Mouse (Mus musculus) hindbrain, postnatal 0 days (tissue): ENCODE measurements around the gene Olfr676. TPM values are rescaled to one million over a fixed set of nuclear protein-coding genes. Genes with fewer than 3 reads are reported as not detected.
"Not testable (repeated sequence)": the region's sequence is repeated elsewhere in the genome, so short reads cannot be mapped to it uniquely, and the experiment has no call there.

Source experiments
- ATAC-seq: fragments of 200-750 bp; cut with Nextera tagmentation; 2 replicates; pipeline ENCODE4 v1.8.0; 2017; ENCODE audit warnings: mild to moderate bottlenecking, moderate TSS enrichment, moderate library complexity
- DNase-seq: peaks from one replicate; pipeline ENCODE4 v3.0.0-alpha.2; 2015; ENCODE audit warnings: low spot score
- H3K27ac ChIP-seq: fragments of 300-500 bp; sonication (generic); 2 replicates; pipeline ENCODE4 v1.5.1; 2014; ENCODE audit warnings: mild to moderate bottlenecking
- H3K27me3 ChIP-seq: fragments of 300-500 bp; sonication (generic); 2 replicates; pipeline ENCODE4 v1.6.1; 2014; ENCODE audit warnings: low read length, mixed read lengths; ENCODE audit not compliant: insufficient read depth
- H3K36me3 ChIP-seq: fragments of 300-500 bp; sonication (generic); 2 replicates; pipeline ENCODE4 v1.6.1; 2014; ENCODE audit warnings: low read length, mixed read lengths; ENCODE audit not compliant: insufficient read depth
- H3K4me1 ChIP-seq: fragments of 300-500 bp; sonication (generic); 2 replicates; pipeline ENCODE4 v1.6.1; 2014; ENCODE audit warnings: antibody characterized with exemption, low read length, mixed read lengths; ENCODE audit not compliant: insufficient read depth
- H3K4me2 ChIP-seq: fragments of 300-500 bp; sonication (generic); 2 replicates; pipeline ENCODE4 v1.6.1; 2014; ENCODE audit warnings: low read depth, mild to moderate bottlenecking, low read length, moderate library complexity, mixed read lengths
- H3K4me3 ChIP-seq: fragments of 300-500 bp; sonication (generic); 2 replicates; pipeline ENCODE4 v1.5.1; 2014; ENCODE audit warnings: low read length
- H3K9ac ChIP-seq: fragments of 300-500 bp; sonication (generic); replicated peaks from 2 replicates; pipeline ENCODE4 v1.6.1; 2014; ENCODE audit warnings: mild to moderate bottlenecking, low read length, moderate library complexity, mixed read lengths
- H3K9me3 ChIP-seq: fragments of 300-500 bp; sonication (generic); 2 replicates; pipeline ENCODE4 v1.6.1; 2016; ENCODE audit warnings: low read length, mixed read lengths
- CTCF ChIP-seq: IDR thresholded peaks from 2 replicates; pipeline ENCODE4 v1.5.1; 2016; ENCODE audit warnings: antibody characterized with exemption, control low read depth, low read depth
- WGBS: fragments of 180-500 bp; shearing (Covaris S2); extraction: QIAGEN DNeasy Blood & Tissue Kit; methylation state at CpG from one replicate; pipeline ENCODE4 v1.1.7; 2014; 5-methylcytosine and 5-hydroxymethylcytosine counted together
- polyA plus RNA-seq: library from polyadenylated mRNA; unstranded; fragments of >200 nt; fragmentation: Nextera tagmentation; extraction: Ambion mirVana; gene quantifications from 2 replicates; pipeline ENCODE4 v1.2.1, GENCODE M21; 2015
- total RNA-seq: library from RNA; depleted of rRNA; stranded (reverse); fragments of >200 nt; gene quantifications from 2 replicates; pipeline ENCODE4 v1.2.3, GENCODE M21; 2014; rRNA removed

Gene Olfr676
- total RNA-seq (not detected in 2 replicates), polyA plus RNA-seq (not detected in 2 replicates)

- Histone ChIP-seq H3K4me3 (no peak within 1 kb of the TSS), H3K27ac (no peak within 1 kb of the TSS)
- TF ChIP-seq CTCF: no peak
Measured at GRCm38 (mm10) chr7:105032398-105032797, at the start of gene Olfr676. Olfr676 (plus strand) TSS chr7:105032698.

GRCm38 (mm10) chr7:105001929-105002328 is 30.6 kb upstream of the Olfr676 start, which contains the start of gene Olfr672:
Olfr672 (minus strand) TSS chr7:105002029.
- Histone ChIP-seq H3K36me3 (no peaks in the 10 kb centered on the region), H3K27ac (no peak within 1 kb of the TSS), H3K9me3 (no peaks in the 10 kb centered on the region), H3K4me1 (no peaks in the 10 kb centered on the region), H3K4me2 (no peak within 1 kb of the TSS), H3K27me3 (no peaks in the 10 kb centered on the region), H3K4me3 (no peak within 1 kb of the TSS), H3K9ac (no peak within 1 kb of the TSS)
- DNase-seq: no peak
- ATAC-seq: no peak
- no peak for TF ChIP-seq CTCF

More at GRCm38 (mm10) chr7:105032398-105032797, at the start of gene Olfr676:
- no peaks in the 10 kb centered on the region for H3K27me3 ChIP-seq
- no peak within 1 kb of the TSS for H3K4me2 ChIP-seq
- no peak for ATAC-seq
- DNase-seq: no peak
- no peak within 1 kb of the TSS for H3K9ac ChIP-seq
- no peaks in the 10 kb centered on the region for H3K36me3 ChIP-seq
- no peaks in the 10 kb centered on the region for H3K9me3 ChIP-seq
- no peaks in the 10 kb centered on the region for H3K4me1 ChIP-seq

GRCm38 (mm10) chr7:105022530-105022929 is 10.0 kb upstream of the Olfr676 start:
- TF ChIP-seq CTCF: peak; percentile 64
- peak; percentile 40 for DNase-seq
- no peak overlapping the region for H3K4me2 ChIP-seq
- WGBS: 79% methylated on average over 1 of the region's 1 CpGs
- H3K27me3 ChIP-seq: no peaks in the 10 kb centered on the region
- H3K9me3 ChIP-seq: no peaks in the 10 kb centered on the region
- no peaks in the 10 kb centered on the region for H3K36me3 ChIP-seq
- ATAC-seq: no peak
- no peak overlapping the region for H3K9ac ChIP-seq
- H3K27ac ChIP-seq: no peak overlapping the region
- no peak overlapping the region for H3K4me3 ChIP-seq
- H3K4me1 ChIP-seq: no peaks in the 10 kb centered on the region

- Histone ChIP-seq H3K4me1 (no peaks in the 10 kb centered on the region), H3K9ac (no peak within 1 kb of the TSS), H3K4me2 (no peak within 1 kb of the TSS), H3K27ac (no peak within 1 kb of the TSS), H3K4me3 (no peak within 1 kb of the TSS), H3K36me3 (no peaks in the 10 kb centered on the region), H3K9me3 (no peaks in the 10 kb centered on the region), H3K27me3 (no peaks in the 10 kb centered on the region)
- no peak for ATAC-seq
- TF ChIP-seq CTCF: no peak
- WGBS: 78% methylated on average over 1 of the region's 1 CpGs
- no peak for DNase-seq
Measured at GRCm38 (mm10) chr7:105028360-105028759, 4.1 kb upstream of the Olfr676 start, which contains the start of gene Olfr675. Olfr675 (minus strand) TSS chr7:105028460.

- H3K4me2 ChIP-seq, H3K9me3 ChIP-seq, H3K4me1 ChIP-seq, H3K4me3 ChIP-seq, H3K27ac ChIP-seq, H3K9ac ChIP-seq, H3K27me3 ChIP-seq, H3K36me3 ChIP-seq: not testable (repeated sequence)
- 38% methylated on average over 5 of the region's 5 CpGs for WGBS
- ATAC-seq: 0 out of 2 replicates have a peak, but pooled peaks have one; percentile 61
- peak; percentile 49 for TF ChIP-seq CTCF
- peak; percentile 57 for DNase-seq
Measured at GRCm38 (mm10) chr7:105033836-105034235, 1.3 kb downstream of the Olfr676 start.

- peak; percentile 30 for DNase-seq
Measured at GRCm38 (mm10) chr7:105058951-105059350, 26.5 kb downstream of the Olfr676 start.

GRCm38 (mm10) chr7:105064175-105064574 is 31.7 kb downstream of the Olfr676 start, which contains the start of gene Olfr678:
Olfr678 (plus strand) TSS chr7:105064475.
- Histone ChIP-seq H3K27me3 (no peaks in the 10 kb centered on the region), H3K4me3 (no peak within 1 kb of the TSS), H3K9me3 (no peaks in the 10 kb centered on the region), H3K27ac (no peak within 1 kb of the TSS), H3K36me3 (no peaks in the 10 kb centered on the region), H3K9ac (no peak within 1 kb of the TSS), H3K4me2 (no peak within 1 kb of the TSS), H3K4me1 (no peaks in the 10 kb centered on the region)
- ATAC-seq (no peak), DNase-seq (no peak)
- no peak for TF ChIP-seq CTCF
- WGBS: 100% methylated on average over 1 of the region's 1 CpGs

More at GRCm38 (mm10) chr7:105058951-105059350, 26.5 kb downstream of the Olfr676 start:
- H3K36me3 ChIP-seq: no peaks in the 10 kb centered on the region
- ATAC-seq: no peak
- TF ChIP-seq CTCF: peak; percentile 49
- no peak overlapping the region for H3K27ac ChIP-seq
- no peaks in the 10 kb centered on the region for H3K9me3 ChIP-seq
- no peaks in the 10 kb centered on the region for H3K4me1 ChIP-seq
- no peaks in the 10 kb centered on the region for H3K27me3 ChIP-seq
- H3K4me2 ChIP-seq: no peak overlapping the region
- H3K4me3 ChIP-seq: no peak overlapping the region
- H3K9ac ChIP-seq: no peak overlapping the region
